Mouse (Mus musculus) urinary bladder, postnatal 25 days (tissue): ENCODE data around the gene Ublcp1.
"Not testable (repeated sequence)": the region's sequence is repeated elsewhere in the genome, so short reads cannot be mapped to it uniquely, and the experiment has no call there.

Source experiments
- DNase-seq: peaks from one replicate; pipeline ENCODE4 v3.0.0; 2022; ENCODE audit warnings: low spot score

The Ublcp1 gene

GRCm38 (mm10) chr11:44494643-44495323 is 24.5 kb upstream of the Ublcp1 start:
- DNase-seq, result no peak

DNA sequence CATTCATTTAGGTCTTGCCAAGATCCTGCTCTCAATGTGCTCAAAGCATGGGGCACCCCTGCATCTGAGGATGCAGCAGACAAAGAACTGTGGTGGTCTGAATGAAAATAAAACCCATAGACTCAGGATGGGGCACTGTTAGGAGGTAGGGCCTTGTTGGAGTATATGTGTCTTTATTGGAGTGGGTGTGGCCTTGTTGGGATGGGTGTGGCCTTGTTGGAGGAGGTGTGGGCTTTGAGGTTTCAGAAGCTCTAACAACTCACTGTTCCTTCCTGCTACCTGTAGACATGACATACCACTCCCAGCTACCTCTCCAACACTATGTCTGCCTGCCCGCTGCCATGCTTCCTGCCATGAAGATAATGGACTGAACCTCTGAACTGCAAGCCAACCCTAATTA is 18.8 kb upstream of the Ublcp1 start:
- no peak for DNase-seq

DNA sequence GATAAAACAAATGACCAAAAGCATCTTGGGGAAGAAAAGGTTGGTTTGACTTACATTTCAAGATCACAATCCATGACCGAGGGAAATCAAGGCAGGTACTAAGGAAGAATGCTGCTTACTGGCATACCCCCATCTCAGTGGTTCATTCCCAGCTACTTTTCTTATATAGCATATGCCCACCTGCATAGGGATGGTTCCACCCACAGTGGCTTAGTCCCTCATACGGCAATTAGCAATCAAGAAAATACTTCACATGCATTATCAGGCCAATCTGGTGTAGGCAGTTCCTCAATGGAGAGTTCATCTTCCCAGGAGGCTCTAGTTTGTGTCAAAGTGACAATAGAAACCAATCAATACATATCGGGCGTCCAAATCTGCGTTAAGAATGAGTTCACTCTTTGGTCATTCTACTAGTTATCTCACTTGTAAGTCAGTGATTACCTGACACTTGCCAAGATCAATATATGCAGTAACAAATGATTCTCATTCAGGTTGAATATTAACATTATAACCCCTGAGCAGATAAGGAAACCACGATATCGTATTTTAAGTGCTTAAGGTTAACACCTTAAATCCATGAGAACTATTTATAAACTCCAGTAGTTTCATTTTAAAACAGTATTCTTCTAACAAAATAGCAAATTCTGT is 14.9 kb upstream of the Ublcp1 start:
- DNase-seq, result no peak

GRCm38 (mm10) chr11:44480246-44480645 is 9.9 kb upstream of the Ublcp1 start:
- DNase-seq, result no peak

- DNase-seq, result no peak
These were observed 8.1 kb upstream of the Ublcp1 start for GRCm38 (mm10) chr11:44478382-44478781.

GRCm38 (mm10) chr11:44476445-44476844 is 6.1 kb upstream of the Ublcp1 start:
- DNase-seq, result no peak

DNA sequence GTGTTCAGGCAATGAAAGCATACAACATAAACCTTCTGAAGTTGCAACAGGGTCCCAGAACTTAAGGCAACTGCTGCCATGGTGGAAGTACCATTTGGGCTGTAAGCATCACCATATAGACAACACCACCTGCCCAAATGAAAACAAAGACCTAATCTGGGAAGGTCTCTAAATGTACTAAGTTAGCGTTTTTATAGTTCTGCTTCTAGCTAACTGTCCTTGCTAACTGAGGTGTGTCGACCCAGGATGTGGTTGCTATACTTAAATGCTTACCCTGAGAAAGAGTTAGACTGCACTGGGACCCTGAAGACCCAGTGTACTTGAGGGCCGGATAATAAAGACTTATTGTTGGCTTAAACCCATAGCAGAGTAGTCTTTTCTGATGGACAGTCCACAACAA is 5.2 kb upstream of the Ublcp1 start:
- DNase-seq, result no peak

- DNase-seq, result peak; percentile 5
These were observed 1.2 kb upstream of the Ublcp1 start for GRCm38 (mm10) chr11:44471337-44471995.

- DNase-seq, result no peak
These were observed 459 bp downstream of the Ublcp1 start for GRCm38 (mm10) chr11:44469646-44470431.

- no peak for DNase-seq
These were observed 1.9 kb downstream of the Ublcp1 start for GRCm38 (mm10) chr11:44468306-44468790.

DNA sequence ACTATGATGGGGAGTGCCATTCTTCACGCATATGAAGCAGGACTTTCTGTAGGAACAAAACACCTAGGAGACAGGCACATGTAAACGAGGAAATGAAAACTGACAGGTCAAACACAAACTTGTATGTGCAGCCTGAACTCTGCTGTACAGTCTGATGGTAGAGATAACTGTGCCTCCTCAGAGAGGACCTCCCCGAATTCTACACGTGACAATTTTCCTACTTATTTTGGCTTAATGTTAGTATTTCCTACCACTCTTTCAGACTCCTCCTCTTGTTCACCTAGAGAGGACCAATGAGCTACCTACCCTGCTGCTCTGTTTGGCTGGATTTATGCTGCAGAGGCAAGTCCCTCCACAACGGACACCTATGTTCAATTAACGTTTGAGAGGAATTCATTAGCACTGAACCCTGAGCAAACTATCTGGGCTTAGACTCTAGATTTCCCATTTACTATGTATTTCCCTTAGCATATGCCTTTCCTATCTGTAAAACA is 3.3 kb downstream of the Ublcp1 start:
- DNase-seq, result no peak

GRCm38 (mm10) chr11:44461493-44461892 is 8.8 kb downstream of the Ublcp1 start:
- DNase-seq, result no peak

DNA sequence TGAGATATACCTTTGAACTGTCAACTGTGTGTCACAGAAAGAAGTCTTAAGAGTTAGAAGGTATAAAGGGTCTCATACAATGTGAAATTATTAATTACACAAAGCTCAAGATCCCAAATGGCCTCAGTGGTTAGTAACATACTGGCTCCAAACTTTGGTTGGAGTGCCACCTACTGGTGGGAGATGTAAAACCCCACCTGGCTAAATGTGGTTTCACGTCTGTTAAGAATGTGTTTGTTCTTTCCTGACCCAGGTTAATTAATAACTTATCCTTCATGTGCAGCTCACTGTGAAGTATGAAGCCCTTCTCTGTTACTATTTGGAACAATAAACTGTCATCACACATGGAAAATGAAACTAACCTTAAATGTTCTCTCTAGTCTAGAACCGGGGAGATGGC is 16.9 kb downstream of the Ublcp1 start:
- peak; percentile 35 for DNase-seq

DNA sequence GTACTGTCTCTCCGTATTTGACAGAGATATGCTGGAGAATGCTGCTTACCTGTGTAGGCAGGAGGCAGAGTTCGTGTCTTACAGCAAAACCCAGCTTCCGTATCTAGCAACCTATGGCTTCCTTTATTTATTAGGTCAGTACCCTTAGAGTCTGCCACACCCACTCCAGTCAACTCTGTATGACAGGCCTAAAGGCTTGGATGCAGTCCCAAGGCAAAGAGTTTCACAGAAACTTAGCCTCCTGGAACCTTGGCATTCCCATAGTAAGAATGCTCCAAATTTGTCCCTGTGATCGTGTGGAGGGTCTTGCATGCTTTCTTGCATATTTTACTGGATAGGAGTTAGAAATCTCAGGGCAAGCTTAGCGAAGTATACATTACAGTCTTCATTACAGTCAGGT is 18.3 kb downstream of the Ublcp1 start:
- not testable (repeated sequence) for DNase-seq

DNA sequence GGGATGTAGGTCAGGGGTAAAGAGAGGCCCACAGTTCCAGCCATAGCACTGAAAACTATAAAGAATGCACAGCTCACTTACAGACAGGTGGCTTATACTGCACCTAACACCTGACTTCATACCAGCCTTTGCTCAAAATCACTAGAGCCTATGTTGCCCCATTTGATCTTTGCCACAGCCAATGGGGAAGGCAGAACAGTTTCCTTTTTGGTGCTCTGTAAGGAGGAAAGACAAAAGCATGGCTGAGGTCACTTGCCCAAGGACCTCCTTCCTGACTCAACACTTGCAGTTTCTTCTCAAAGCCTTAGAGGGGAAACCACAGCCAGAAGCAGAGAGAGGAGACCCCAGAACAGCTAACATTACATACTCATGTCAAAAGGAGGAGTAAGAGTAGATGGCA is 19.3 kb downstream of the Ublcp1 start:
- no peak for DNase-seq

DNA sequence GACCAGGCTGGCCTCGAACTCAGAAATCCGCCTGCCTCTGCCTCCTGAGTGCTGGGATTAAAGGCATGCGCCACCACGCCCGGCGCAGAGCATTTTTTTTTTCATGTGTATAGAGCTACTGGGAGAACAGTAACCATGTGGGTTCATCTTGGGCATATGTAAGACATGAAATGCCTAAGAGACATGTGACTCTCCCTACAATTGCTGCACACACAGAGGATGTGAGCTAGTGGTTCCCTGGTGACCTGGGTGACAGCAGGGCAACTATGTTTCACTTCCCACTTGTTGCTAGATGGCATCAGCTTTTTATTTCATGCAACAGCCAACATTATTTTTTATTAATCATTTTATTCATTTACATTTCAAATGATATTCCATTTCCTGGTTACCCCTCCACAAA is 32.5 kb downstream of the Ublcp1 start:
- no peak for DNase-seq

- DNase-seq, result no peak
These were observed 40.3 kb downstream of the Ublcp1 start for GRCm38 (mm10) chr11:44430036-44430435.

DNA sequence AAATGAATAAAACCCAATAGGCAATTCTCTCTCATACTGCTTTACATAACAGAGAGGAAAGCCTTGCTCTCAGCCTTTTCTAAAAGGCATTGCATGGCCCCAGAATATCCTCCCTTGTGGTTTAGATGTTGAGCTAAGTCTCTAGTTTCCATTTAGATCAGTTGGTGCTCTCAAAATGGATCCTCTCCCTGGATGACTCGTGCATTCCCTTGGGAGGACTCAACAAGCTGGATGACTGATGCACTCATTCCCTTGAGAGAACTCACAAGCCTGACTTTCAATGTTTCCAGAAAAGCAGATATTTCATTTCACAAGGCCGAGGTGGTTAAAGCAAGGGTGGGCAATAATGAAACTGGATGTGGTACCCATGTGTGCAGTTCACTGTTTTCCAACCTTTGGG is 42.3 kb downstream of the Ublcp1 start:
- no peak for DNase-seq

- no peak for DNase-seq
These were observed 44.7 kb downstream of the Ublcp1 start for GRCm38 (mm10) chr11:44425626-44426025.

GRCm38 (mm10) chr11:44425006-44425405 is 45.3 kb downstream of the Ublcp1 start:
- no peak for DNase-seq

DNA sequence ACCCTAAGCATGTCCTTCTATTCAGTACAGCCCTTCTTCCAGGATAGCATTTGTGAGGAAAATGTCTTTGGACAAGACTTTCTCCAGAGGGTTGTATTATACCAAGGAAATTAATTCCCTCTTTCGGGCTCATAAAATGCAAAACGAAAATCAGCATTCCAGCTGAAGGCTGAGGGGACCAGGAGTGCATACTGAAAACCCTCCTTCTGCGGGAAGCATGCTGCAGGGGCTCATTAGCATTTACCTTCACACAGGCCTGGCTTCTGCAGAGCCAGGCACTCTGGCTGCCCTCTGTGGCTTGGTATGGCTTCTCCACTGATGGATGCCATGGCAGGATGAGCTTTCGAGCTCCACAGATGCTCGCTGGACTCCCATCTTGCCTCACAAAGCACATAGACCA is 46.3 kb downstream of the Ublcp1 start:
- no peak for DNase-seq

DNA sequence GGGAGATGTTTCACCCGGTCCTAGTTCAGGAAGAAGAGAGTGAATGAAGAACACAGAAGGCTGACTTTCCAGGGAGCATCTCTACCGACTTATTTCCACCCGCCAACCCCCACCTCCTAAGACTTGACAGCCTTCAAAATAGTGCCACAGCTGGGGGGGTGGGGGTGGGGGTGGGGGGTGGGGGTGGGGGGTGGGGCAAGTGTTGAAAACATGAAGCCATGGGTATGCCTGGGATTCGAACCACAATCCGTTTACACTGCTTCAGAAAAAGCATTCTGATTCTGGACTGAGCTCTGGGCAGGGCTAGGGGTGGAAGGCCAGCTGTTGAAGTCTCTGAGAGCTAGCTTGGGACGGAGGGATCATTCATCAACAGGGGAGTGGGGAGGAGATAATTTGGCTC is 47.0 kb downstream of the Ublcp1 start:
- DNase-seq, result no peak
